Mouse (Mus musculus) small intestine, adult 2 months (tissue): Measurements from ENCODE around the gene Ewsr1.

Source experiments
- CTCF ChIP-seq: fragments of 200-500 bp; IDR thresholded peaks from 2 replicates; pipeline ENCODE4 v1.5.1; 2012; ENCODE audit warnings: low read depth, mild to moderate bottlenecking, control low read depth, inconsistent platforms, low read length, moderate library complexity, mixed read lengths; ENCODE audit not compliant: insufficient replicate concordance, insufficient read length; ENCODE audit errors: extremely low read depth
- POLR2A ChIP-seq: fragments of 200-500 bp; IDR thresholded peaks from 2 replicates; pipeline ENCODE4 v1.6.1; 2012; ENCODE audit warnings: low read depth, mild to moderate bottlenecking, control low read depth, inconsistent platforms, low read length, moderate library complexity

DNA sequence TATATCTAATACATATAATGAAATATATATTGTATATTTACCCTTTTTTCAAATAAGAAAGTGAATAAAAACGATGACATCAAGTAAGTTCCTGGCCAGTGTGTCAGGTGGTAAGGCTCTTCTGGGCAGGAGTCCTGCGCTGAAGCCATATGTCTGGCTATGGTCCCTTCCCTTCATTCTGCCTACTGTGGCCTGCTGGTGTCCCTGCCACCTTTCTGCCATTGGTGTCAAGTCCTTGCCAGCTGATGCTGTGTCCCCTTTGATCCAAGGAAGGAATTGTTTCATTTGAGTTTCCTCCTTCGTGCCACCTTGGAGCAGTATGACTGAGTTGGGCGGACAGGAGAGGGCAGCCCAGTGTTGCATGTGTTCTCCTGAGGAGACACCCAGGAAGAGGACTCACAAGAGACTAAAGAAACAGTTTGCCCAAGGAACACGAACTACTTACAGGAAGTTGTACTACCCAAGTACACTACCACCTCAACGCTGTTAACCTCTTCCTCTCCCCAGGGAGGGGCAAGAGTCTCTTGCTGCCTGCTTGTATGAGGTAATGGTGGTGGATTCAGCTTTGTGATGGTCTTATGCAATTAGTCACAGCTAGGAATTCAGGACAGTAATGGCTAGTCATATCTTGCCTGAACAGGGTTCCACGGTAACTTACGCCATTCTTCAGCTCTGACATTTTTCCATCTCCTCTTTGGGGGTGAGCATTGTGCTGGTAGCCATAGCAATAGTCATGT lies 56.3 kb downstream of the Ewsr1 start:
- no peak for TF ChIP-seq CTCF
- TF ChIP-seq POLR2A: no peak
